Mouse (Mus musculus): ENCODE measurements around the gene Rad54l. TPM values are rescaled to one million over a fixed set of nuclear protein-coding genes. Genes with fewer than 3 reads are reported as not detected.

Rad54l gene
- polyA plus RNA-seq, 1 experiment from 2014 or later, result 18.8 TPM

DNA sequence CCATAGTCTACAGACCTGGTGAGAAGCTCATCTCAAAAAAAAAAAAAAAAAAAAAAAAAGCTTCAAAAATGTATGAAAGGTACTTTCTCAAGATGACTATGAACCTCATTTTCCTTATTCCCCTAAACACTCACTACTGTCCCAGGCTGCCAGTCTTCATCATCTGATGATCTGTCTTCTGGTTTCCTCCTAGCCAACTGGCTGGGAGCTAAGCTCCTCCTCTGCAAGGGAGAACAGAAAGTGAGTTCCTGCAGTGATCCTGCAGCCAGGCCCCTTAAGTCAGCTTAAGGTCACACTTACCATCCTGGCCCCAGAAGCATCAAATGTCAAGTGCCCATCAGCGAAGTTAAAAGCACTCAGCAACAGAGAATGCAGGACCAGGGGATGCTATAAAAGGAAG lies 728 bp downstream of the Rad54l start:
- Histone ChIP-seq H3K27me3 (replicated peaks; ENCODE audit: control insufficient read depth, insufficient read depth, low read length) (no peaks in the 10 kb centered on the region), H3K27ac (ENCODE audit: low read length) (no peak overlapping the region), H3K4me2 (ENCODE audit: low read length) (peak overlapping the region; percentile 76), H3K9me3 (ENCODE audit: control insufficient read depth, low read length) (no peaks in the 10 kb centered on the region), H3K9ac (replicated peaks; ENCODE audit: low read depth, low read length) (peak overlapping the region; percentile 55; the same call in 1 of the 2 replicates), H3K4me1 (replicated peaks; ENCODE audit: control insufficient read depth, insufficient read depth, low read length) (peaks cover 17% of the 10 kb centered on the region), H3K36me3 (ENCODE audit: control insufficient read depth, insufficient read depth) (no peaks in the 10 kb centered on the region), H3K4me3 (replicated peaks; ENCODE audit: low read length) (peak overlapping the region; percentile 60)
- no peak for ATAC-seq
- WGBS, result 0% methylated on average over 1 of the region's 1 CpGs

DNA sequence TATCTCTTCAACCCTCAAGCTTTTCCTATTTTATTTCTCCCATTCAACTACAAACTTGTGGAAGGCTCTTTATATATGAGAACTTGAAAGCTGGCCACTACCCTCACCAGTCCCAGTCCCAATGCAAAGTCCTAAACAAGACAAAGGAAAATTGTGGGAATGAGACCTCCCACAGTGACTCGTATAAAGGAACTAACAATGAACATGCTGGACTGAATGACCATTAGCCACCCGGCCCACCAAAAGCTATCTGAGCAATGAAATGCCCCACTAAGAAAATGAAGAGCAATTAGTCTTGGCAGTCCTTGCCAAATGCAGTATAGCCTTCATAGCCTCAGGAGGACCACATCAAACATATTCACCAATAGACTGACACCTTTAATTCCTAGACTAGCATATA lies 12.0 kb downstream of the Rad54l start:
- no peak for ATAC-seq
- no peaks in the 10 kb centered on the region for H3K4me1 ChIP-seq (replicated peaks; ENCODE audit: control insufficient read depth, insufficient read depth, low read length)
- no peak overlapping the region for H3K4me2 ChIP-seq (ENCODE audit: low read length)
- H3K9me3 ChIP-seq (ENCODE audit: control insufficient read depth, low read length), result no peaks in the 10 kb centered on the region
- WGBS, result 42% methylated on average over 2 of the region's 2 CpGs
- H3K4me3 ChIP-seq (replicated peaks; ENCODE audit: low read length), result no peak overlapping the region
- no peak overlapping the region for H3K27ac ChIP-seq (ENCODE audit: low read length)
- H3K27me3 ChIP-seq (replicated peaks; ENCODE audit: control insufficient read depth, insufficient read depth, low read length), result no peaks in the 10 kb centered on the region
- H3K36me3 ChIP-seq (ENCODE audit: control insufficient read depth, insufficient read depth), result no peaks in the 10 kb centered on the region; the same call in 1 of the 2 replicates
- H3K9ac ChIP-seq (replicated peaks; ENCODE audit: low read depth, low read length), result no peak overlapping the region

DNA sequence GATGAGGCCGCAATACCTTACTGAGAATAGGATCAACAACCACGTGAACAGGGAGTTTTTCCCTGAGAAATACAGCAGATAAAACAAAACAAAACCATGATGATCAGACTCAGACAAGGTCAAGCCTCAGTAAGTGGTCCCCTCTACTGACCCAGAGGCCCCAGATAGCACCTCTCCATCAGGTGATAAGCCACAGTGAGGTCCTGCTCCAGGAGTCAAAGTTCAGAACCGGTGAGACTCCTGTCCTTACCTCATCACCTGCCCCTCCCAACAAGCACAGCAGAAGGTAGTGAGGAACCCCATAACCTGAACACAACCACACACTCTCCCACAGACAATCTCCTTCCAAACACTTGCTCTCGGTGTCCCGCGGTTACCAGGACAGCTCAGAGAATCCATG lies 12.8 kb downstream of the Rad54l start:
- Histone ChIP-seq H3K27me3 (replicated peaks; ENCODE audit: control insufficient read depth, insufficient read depth, low read length) (no peaks in the 10 kb centered on the region), H3K27ac (ENCODE audit: low read length) (no peak overlapping the region), H3K4me3 (replicated peaks; ENCODE audit: low read length) (no peak overlapping the region), H3K4me1 (replicated peaks; ENCODE audit: control insufficient read depth, insufficient read depth, low read length) (no peaks in the 10 kb centered on the region), H3K9me3 (ENCODE audit: control insufficient read depth, low read length) (no peaks in the 10 kb centered on the region), H3K36me3 (ENCODE audit: control insufficient read depth, insufficient read depth) (no peaks in the 10 kb centered on the region; the same call in 1 of the 2 replicates), H3K4me2 (ENCODE audit: low read length) (no peak overlapping the region), H3K9ac (replicated peaks; ENCODE audit: low read depth, low read length) (no peak overlapping the region)
- 97% methylated on average over 6 of the region's 6 CpGs for WGBS
- ATAC-seq, result no peak

DNA sequence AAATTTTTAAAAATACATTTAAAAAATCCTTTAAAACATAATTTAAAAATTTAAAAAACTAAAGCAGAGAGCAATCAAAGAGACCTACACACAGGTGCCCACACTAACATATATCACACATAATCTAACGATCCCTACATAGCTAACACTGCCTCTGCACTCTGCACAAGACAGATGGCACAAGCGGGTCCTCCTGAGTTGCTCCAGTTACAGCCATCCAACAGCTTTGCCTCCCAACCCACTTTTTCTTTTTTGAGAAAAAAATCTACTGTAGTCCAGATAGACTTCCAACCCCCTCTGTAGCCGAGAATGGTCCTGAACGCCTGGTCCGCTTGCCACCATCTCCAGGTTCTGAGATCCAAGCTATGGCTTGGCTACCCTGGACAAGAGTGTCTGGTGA lies 18.2 kb downstream of the Rad54l start:
- ATAC-seq, result no peak
- no peaks in the 10 kb centered on the region; the same call in 1 of the 2 replicates for H3K36me3 ChIP-seq (ENCODE audit: control insufficient read depth, insufficient read depth)
- H3K4me2 ChIP-seq (ENCODE audit: low read length), result no peak overlapping the region
- no peak overlapping the region for H3K27ac ChIP-seq (ENCODE audit: low read length)
- no peak overlapping the region for H3K4me3 ChIP-seq (replicated peaks; ENCODE audit: low read length)
- H3K9ac ChIP-seq (replicated peaks; ENCODE audit: low read depth, low read length), result no peak overlapping the region
- no peaks in the 10 kb centered on the region for H3K4me1 ChIP-seq (replicated peaks; ENCODE audit: control insufficient read depth, insufficient read depth, low read length)
- H3K9me3 ChIP-seq (ENCODE audit: control insufficient read depth, low read length), result no peaks in the 10 kb centered on the region
- WGBS, result 94% methylated on average over 5 of the region's 5 CpGs
- H3K27me3 ChIP-seq (replicated peaks; ENCODE audit: control insufficient read depth, insufficient read depth, low read length), result no peaks in the 10 kb centered on the region

DNA sequence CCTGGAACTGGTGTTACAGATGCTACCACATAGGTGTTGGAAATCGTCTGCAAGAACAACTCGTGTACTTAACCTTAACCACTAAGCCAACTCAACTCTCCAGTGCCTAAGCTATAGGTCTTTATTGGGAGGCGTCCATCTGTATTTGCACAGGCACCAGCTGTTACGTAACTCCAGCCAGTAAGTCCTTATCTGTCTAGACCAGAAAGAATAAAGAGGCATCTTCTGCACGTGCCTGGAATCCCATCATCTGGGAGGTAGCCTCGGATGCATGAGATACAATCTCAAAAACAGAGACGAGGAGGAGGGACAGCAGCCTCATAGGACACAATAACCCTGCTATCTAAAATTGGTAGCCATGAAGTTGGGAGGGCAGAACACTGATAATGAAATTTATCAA lies 22.5 kb downstream of the Rad54l start:
- H3K4me1 ChIP-seq (replicated peaks; ENCODE audit: control insufficient read depth, insufficient read depth, low read length), result no peaks in the 10 kb centered on the region

DNA sequence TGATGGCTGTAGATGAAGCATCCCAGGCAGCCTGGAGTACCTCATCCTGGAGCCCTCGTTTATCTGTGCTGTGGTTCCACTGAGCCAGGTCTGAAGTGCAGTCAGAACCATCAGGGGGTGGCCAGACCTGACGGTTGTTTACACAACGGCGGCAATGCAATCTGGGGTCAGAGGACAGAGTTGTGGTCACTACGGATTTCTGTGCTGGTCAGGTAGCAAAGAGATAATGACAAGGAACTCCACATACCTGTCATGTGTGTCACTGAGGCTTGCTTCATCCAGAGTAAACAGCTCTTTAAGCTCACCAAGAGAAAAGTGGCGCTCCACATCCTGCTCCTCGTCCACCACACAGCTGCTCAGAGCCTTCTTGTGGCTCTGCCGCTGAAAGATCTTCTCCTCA lies 26.3 kb downstream of the Rad54l start:
- Histone ChIP-seq H3K4me3 (replicated peaks; ENCODE audit: low read length) (no peak overlapping the region), H3K36me3 (ENCODE audit: control insufficient read depth, insufficient read depth) (peaks cover 45% of the 10 kb centered on the region), H3K9ac (replicated peaks; ENCODE audit: low read depth, low read length) (no peak overlapping the region), H3K9me3 (ENCODE audit: control insufficient read depth, low read length) (no peaks in the 10 kb centered on the region), H3K4me1 (replicated peaks; ENCODE audit: control insufficient read depth, insufficient read depth, low read length) (no peaks in the 10 kb centered on the region), H3K27me3 (replicated peaks; ENCODE audit: control insufficient read depth, insufficient read depth, low read length) (no peaks in the 10 kb centered on the region), H3K27ac (ENCODE audit: low read length) (no peak overlapping the region), H3K4me2 (ENCODE audit: low read length) (no peak overlapping the region)
- ATAC-seq, result no peak
- WGBS, result 91% methylated on average over 8 of the region's 8 CpGs

More for the DNA sequence above, 22.5 kb downstream of the Rad54l start:
- H3K27me3 ChIP-seq (replicated peaks; ENCODE audit: control insufficient read depth, insufficient read depth, low read length), result no peaks in the 10 kb centered on the region
- H3K4me3 ChIP-seq (replicated peaks; ENCODE audit: low read length), result no peak overlapping the region
- peaks cover 25% of the 10 kb centered on the region for H3K36me3 ChIP-seq (ENCODE audit: control insufficient read depth, insufficient read depth)
- no peak for ATAC-seq
- H3K9me3 ChIP-seq (ENCODE audit: control insufficient read depth, low read length), result no peaks in the 10 kb centered on the region
- H3K27ac ChIP-seq (ENCODE audit: low read length), result no peak overlapping the region
- no peak overlapping the region for H3K4me2 ChIP-seq (ENCODE audit: low read length)
- 91% methylated on average over 7 of the region's 7 CpGs for WGBS
- H3K9ac ChIP-seq (replicated peaks; ENCODE audit: low read depth, low read length), result no peak overlapping the region

DNA sequence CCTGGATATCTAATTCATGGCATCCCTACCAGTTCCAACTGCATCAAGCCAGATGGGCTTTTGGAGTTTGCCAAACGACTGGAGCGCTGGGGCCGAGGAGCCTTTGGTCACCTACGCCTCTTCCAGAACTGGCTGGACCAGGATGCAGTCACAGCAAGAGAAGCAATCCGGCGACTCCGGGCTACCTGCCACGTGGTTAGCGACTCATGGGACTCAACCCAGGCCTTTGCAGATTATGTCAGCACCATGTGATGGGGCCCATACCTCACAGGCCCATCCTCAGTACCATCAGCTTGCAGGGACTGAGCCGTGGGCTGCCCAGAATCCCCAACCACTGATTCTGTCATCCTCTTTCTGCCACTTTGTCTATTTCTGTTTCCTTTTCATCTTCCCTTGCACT lies 27.2 kb downstream of the Rad54l start:
- 90% methylated on average over 10 of the region's 10 CpGs for WGBS
- no peak overlapping the region for H3K27ac ChIP-seq (ENCODE audit: low read length)

DNA sequence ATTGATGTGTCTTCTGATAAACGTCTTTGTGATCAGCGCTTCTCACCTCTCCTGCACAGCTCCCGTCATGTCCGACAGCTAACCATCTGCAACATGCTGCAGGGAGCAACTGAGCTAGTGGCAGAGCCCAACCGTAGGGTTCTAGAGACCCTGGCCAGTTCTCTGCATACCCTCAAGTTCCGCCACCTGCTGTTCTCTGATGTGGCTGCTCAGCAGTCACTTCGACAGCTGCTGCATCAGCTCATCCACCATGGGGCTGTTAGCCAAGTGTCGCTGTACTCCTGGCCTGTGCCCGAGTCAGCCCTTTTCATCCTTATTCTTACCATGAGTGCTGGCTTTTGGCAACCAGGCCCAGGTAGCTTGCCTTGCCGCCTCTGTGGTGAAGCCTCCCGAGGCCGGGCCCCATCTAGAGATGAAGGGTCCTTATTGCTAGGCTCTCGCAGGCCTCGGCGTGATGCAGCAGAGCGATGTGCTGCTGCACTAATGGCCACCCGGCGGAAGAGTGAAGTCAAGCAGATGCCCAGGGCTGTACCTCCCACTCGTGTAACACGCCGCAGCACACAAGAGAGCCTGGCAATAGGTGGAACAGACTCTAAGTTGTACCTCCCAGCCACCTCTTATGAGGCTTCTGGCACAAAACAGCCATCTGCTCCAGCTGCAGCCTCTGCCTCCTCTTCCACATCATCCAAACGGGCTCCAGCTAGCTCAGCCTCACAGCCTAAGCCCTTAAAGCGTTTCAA lies 34.8 kb downstream of the Rad54l start:
- no peaks in the 10 kb centered on the region for H3K27me3 ChIP-seq (replicated peaks; ENCODE audit: control insufficient read depth, insufficient read depth, low read length)
- peaks cover 42% of the 10 kb centered on the region for H3K36me3 ChIP-seq (ENCODE audit: control insufficient read depth, insufficient read depth)
- no peak overlapping the region for H3K9ac ChIP-seq (replicated peaks; ENCODE audit: low read depth, low read length)
- H3K9me3 ChIP-seq (ENCODE audit: control insufficient read depth, low read length), result no peaks in the 10 kb centered on the region
- H3K4me3 ChIP-seq (replicated peaks; ENCODE audit: low read length), result no peak overlapping the region
- H3K4me1 ChIP-seq (replicated peaks; ENCODE audit: control insufficient read depth, insufficient read depth, low read length), result no peaks in the 10 kb centered on the region
- ATAC-seq, result no peak
- H3K27ac ChIP-seq (ENCODE audit: low read length), result no peak overlapping the region
- H3K4me2 ChIP-seq (ENCODE audit: low read length), result no peak overlapping the region
- WGBS, result 89% methylated on average over 23 of the region's 23 CpGs

More for the DNA sequence above, 27.2 kb downstream of the Rad54l start:
- Histone ChIP-seq H3K4me1 (replicated peaks; ENCODE audit: control insufficient read depth, insufficient read depth, low read length) (no peaks in the 10 kb centered on the region), H3K36me3 (ENCODE audit: control insufficient read depth, insufficient read depth) (peaks cover 49% of the 10 kb centered on the region), H3K9ac (replicated peaks; ENCODE audit: low read depth, low read length) (no peak overlapping the region), H3K4me3 (replicated peaks; ENCODE audit: low read length) (no peak overlapping the region), H3K27me3 (replicated peaks; ENCODE audit: control insufficient read depth, insufficient read depth, low read length) (no peaks in the 10 kb centered on the region), H3K9me3 (ENCODE audit: control insufficient read depth, low read length) (no peaks in the 10 kb centered on the region), H3K4me2 (ENCODE audit: low read length) (no peak overlapping the region)
- ATAC-seq, result no peak

DNA sequence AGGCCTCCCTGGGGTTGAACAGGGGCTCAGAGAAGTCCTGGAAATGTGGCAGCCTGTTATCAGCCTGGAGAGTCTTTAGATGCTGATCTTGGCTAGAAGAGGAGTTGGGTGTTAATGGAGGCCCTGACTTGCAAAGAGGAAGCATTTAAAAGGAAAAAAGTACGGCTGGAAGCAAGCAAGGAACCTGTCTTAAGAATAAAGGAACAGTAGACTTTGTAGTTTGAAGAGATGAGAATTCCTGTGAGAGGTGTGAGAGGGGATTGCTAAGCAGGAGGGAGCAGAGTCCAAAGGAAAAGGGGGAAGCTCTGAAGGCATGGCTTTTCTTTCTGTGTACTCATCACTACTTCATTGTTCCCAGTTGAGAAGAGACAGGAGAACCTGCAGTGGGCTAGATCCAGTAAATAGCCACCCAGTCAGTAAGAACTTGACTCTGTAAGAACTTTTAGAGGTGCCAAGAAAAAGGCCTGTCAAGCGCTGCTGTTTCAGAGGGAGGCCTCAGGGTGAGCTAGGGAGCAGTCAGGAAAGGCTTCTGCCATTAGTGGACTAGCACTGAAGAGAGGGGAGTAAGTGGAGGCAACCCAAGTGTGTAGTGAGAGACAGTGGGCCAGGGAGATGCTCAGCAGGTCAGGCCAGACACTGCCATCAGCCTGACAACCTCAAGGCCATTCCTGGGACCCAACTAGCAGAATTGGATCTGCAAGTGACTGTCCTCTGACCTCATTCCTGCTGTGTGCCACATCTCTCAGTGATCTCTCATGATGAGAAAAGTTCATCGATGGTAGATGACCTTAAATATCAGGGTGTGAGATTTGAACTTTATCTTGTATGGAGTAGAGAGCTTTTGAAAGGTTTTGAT lies 46.0 kb downstream of the Rad54l start:
- no peaks in the 10 kb centered on the region for H3K9me3 ChIP-seq (ENCODE audit: control insufficient read depth, low read length)
- ATAC-seq, result no peak
- peak overlapping the region; percentile 83 for H3K4me2 ChIP-seq (ENCODE audit: low read length)
- peak overlapping the region; percentile 88; the same call in 1 of the 2 replicates for H3K9ac ChIP-seq (replicated peaks; ENCODE audit: low read depth, low read length)
- peaks cover 15% of the 10 kb centered on the region for H3K36me3 ChIP-seq (ENCODE audit: control insufficient read depth, insufficient read depth)
- peak overlapping the region; percentile 97; the same call in 1 of the 2 replicates for H3K4me3 ChIP-seq (replicated peaks; ENCODE audit: low read length)
- H3K27ac ChIP-seq (ENCODE audit: low read length), result no peak overlapping the region
- peaks cover 29% of the 10 kb centered on the region for H3K4me1 ChIP-seq (replicated peaks; ENCODE audit: control insufficient read depth, insufficient read depth, low read length)
- WGBS, result 70% methylated on average over 3 of the region's 3 CpGs
- H3K27me3 ChIP-seq (replicated peaks; ENCODE audit: control insufficient read depth, insufficient read depth, low read length), result no peaks in the 10 kb centered on the region
